Mouse (Mus musculus): ENCODE data around the gene Wars. TPM values are rescaled to one million over a fixed set of nuclear protein-coding genes. Genes with fewer than 3 reads are reported as not detected.

Gene Wars
- polyA plus RNA-seq, 1 experiment from 2014 or later = 59.9 TPM

GRCm38 (mm10) chr12:108929475-108929874 is 35.5 kb upstream of the Wars start:
- 45% methylated on average over 3 of the region's 3 CpGs for WGBS
- ATAC-seq (ENCODE audit: extremely low read depth, insufficient number of reproducible peaks, low FRiP score, low TSS enrichment) = no peak
- no peak overlapping the region for H3K27ac ChIP-seq (replicated peaks)

GRCm38 (mm10) chr12:108928249-108928648 is 34.3 kb upstream of the Wars start:
- H3K27ac ChIP-seq (replicated peaks) = no peak overlapping the region
- 70% methylated on average over 2 of the region's 2 CpGs for WGBS
- no peaks in the 10 kb centered on the region for H3K27me3 ChIP-seq (replicated peaks)

More at GRCm38 (mm10) chr12:108929475-108929874, 35.5 kb upstream of the Wars start:
- Histone ChIP-seq H3K4me1 (no peaks in the 10 kb centered on the region), H3K4me3 (no peak overlapping the region), H3K9me3 (no peaks in the 10 kb centered on the region), H3K4me2 (no peak overlapping the region), H3K27me3 (replicated peaks) (no peaks in the 10 kb centered on the region), H3K9ac (no peak overlapping the region), H3K36me3 (no peaks in the 10 kb centered on the region)

DNA sequence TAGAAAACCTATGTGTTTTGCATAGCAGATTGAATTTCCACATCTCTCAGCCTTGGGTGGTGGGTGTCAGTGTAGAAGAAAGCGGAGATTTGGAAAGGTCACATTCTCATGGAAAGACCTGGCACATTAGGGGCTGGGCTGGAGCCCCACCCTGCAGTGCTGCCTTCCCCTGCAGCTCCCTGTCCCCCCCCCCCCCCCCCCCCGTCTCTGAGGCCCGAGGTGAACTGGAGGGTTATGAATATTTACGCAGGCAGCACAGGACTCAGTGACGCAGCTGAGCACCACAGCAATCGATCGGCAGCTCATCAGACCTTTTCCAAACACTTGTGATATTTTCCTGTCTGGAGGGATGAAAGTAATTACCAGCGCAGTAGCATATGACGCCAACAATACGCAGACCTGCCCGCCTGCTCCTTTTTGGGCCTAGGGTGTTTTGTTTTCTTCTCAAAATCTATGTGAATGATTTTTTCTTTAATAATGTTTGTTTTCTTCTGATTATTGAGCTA is 32.7 kb upstream of the Wars start:
- Histone ChIP-seq H3K27ac (replicated peaks) (no peak overlapping the region), H3K4me2 (no peak overlapping the region), H3K36me3 (no peaks in the 10 kb centered on the region), H3K9me3 (no peaks in the 10 kb centered on the region), H3K27me3 (replicated peaks) (no peaks in the 10 kb centered on the region), H3K9ac (no peak overlapping the region), H3K4me3 (no peak overlapping the region), H3K4me1 (no peaks in the 10 kb centered on the region)
- no peak for ATAC-seq (ENCODE audit: extremely low read depth, insufficient number of reproducible peaks, low FRiP score, low TSS enrichment)
- 84% methylated on average over 9 of the region's 11 CpGs for WGBS

More at GRCm38 (mm10) chr12:108928249-108928648, 34.3 kb upstream of the Wars start:
- Histone ChIP-seq H3K4me3 (no peak overlapping the region), H3K4me1 (no peaks in the 10 kb centered on the region), H3K4me2 (no peak overlapping the region), H3K9ac (no peak overlapping the region), H3K36me3 (no peaks in the 10 kb centered on the region), H3K9me3 (no peaks in the 10 kb centered on the region)
- ATAC-seq (ENCODE audit: extremely low read depth, insufficient number of reproducible peaks, low FRiP score, low TSS enrichment) = no peak

GRCm38 (mm10) chr12:108918753-108919152 is 24.8 kb upstream of the Wars start:
- Histone ChIP-seq H3K27ac (replicated peaks) (no peak overlapping the region), H3K27me3 (replicated peaks) (no peaks in the 10 kb centered on the region), H3K4me2 (no peak overlapping the region), H3K9me3 (no peaks in the 10 kb centered on the region; the same call in 1 of the 2 replicates), H3K4me1 (no peaks in the 10 kb centered on the region), H3K4me3 (no peak overlapping the region), H3K36me3 (no peaks in the 10 kb centered on the region), H3K9ac (no peak overlapping the region)
- WGBS = 56% methylated on average over 4 of the region's 4 CpGs
- ATAC-seq (ENCODE audit: extremely low read depth, insufficient number of reproducible peaks, low FRiP score, low TSS enrichment) = no peak

- 75% methylated on average over 9 of the region's 9 CpGs for WGBS
- H3K27ac ChIP-seq (replicated peaks) = no peak overlapping the region
- ATAC-seq (ENCODE audit: extremely low read depth, insufficient number of reproducible peaks, low FRiP score, low TSS enrichment) = no peak
- H3K9ac ChIP-seq = no peak overlapping the region
- no peak overlapping the region for H3K4me3 ChIP-seq
- H3K4me1 ChIP-seq = no peaks in the 10 kb centered on the region
- H3K36me3 ChIP-seq = no peaks in the 10 kb centered on the region
- no peaks in the 10 kb centered on the region; the same call in 1 of the 2 replicates for H3K9me3 ChIP-seq
- H3K4me2 ChIP-seq = no peak overlapping the region
- H3K27me3 ChIP-seq (replicated peaks) = no peaks in the 10 kb centered on the region
Measured at GRCm38 (mm10) chr12:108917509-108917908, 23.5 kb upstream of the Wars start.

DNA sequence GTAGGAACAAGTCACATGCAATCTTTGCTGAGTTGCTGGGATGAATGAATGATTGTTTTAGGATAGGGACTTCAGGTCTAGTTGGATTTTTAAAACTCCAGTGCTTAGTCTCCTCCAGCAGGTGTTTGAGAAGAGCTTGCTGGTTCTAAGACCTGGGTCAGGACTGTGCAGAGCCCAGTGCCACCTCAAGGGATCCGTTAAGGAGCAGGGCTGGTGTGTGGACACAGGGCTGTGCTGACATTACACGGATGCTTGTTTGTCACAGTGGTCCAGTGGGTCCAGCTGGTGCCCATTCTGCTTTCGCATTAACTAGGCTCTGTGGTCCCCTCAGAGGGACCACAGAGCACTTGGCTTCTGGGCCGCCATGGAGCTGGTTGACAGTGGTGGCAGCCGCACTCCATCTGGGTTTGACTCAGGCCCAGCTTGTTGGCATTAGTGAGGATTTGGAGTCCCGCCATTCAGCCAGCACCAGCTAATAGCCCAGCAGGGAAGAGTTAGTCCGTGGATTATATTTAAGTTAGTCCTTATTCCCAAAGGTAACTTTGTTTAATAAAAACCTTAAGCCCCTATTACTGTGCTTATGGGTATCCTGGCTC is 22.6 kb upstream of the Wars start:
- Histone ChIP-seq H3K4me3 (no peak overlapping the region), H3K27me3 (replicated peaks) (no peaks in the 10 kb centered on the region), H3K27ac (replicated peaks) (no peak overlapping the region), H3K4me1 (no peaks in the 10 kb centered on the region), H3K9ac (no peak overlapping the region), H3K9me3 (no peaks in the 10 kb centered on the region; the same call in 1 of the 2 replicates), H3K4me2 (no peak overlapping the region), H3K36me3 (no peaks in the 10 kb centered on the region)
- WGBS = 81% methylated on average over 7 of the region's 7 CpGs
- ATAC-seq (ENCODE audit: extremely low read depth, insufficient number of reproducible peaks, low FRiP score, low TSS enrichment) = no peak

DNA sequence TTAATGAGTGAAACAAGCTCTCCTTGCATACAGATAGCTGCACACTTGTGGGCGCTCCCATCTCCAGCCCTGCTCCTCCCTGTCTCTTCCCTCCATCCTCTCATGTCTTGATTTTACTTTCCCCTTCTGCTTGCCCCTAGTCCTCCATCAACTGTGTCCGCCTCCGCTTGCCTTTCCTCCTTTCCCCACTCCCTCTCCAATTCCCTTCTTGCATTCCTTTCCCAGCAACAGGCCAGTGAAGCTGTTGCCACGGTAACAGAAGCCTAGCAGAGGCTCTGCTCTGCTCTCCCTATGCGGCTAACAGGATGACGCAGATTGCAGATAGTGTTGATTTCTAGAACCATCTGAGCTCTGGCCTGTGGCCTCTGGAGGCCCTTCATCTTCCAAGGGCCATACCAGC is 21.9 kb upstream of the Wars start:
- 27% methylated on average over 6 of the region's 6 CpGs for WGBS
- H3K9ac ChIP-seq = no peak overlapping the region
- no peak overlapping the region for H3K4me2 ChIP-seq
- no peaks in the 10 kb centered on the region for H3K4me1 ChIP-seq
- no peak overlapping the region for H3K4me3 ChIP-seq
- no peaks in the 10 kb centered on the region for H3K36me3 ChIP-seq
- no peaks in the 10 kb centered on the region; the same call in 1 of the 2 replicates for H3K9me3 ChIP-seq
- H3K27me3 ChIP-seq (replicated peaks) = no peaks in the 10 kb centered on the region
- no peak overlapping the region for H3K27ac ChIP-seq (replicated peaks)
- ATAC-seq (ENCODE audit: extremely low read depth, insufficient number of reproducible peaks, low FRiP score, low TSS enrichment) = no peak

DNA sequence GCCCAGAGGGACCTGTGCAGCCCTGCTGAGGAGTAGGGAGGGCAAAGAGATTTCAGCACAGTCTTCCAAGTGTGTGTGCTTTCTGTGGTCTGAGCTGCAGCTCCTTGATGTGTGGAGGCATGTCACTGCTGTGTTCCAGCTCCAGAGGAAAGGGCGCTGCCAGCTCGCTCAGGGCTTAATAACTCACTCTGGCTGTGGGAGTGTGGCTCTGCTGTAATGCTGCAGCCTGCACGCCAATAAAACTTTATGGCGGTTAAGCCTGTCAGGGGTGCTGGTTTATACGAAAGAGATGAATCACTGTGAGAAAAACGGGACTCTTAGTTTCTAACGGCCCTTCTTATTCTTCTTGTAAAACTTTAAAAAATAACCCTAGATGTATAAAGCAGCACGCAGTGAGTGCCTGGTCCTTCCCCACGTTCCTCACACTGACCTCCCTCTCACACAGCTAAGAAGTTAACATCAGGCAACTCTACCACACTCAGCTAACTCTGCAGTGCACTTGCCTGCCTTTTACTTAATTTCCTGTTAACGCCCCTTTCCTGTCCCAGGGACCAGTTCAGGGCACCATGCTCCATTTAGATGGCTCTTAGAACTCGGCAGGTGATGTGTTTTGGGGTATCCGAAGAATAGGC is 20.9 kb upstream of the Wars start:
- WGBS = 72% methylated on average over 12 of the region's 12 CpGs
- H3K9ac ChIP-seq = no peak overlapping the region
- H3K4me2 ChIP-seq = no peak overlapping the region
- no peaks in the 10 kb centered on the region; the same call in 1 of the 2 replicates for H3K4me1 ChIP-seq
- H3K27ac ChIP-seq (replicated peaks) = no peak overlapping the region
- H3K4me3 ChIP-seq = no peak overlapping the region
- ATAC-seq (ENCODE audit: extremely low read depth, insufficient number of reproducible peaks, low FRiP score, low TSS enrichment) = no peak
- H3K27me3 ChIP-seq (replicated peaks) = no peaks in the 10 kb centered on the region
- no peaks in the 10 kb centered on the region for H3K36me3 ChIP-seq
- H3K9me3 ChIP-seq = no peaks in the 10 kb centered on the region

DNA sequence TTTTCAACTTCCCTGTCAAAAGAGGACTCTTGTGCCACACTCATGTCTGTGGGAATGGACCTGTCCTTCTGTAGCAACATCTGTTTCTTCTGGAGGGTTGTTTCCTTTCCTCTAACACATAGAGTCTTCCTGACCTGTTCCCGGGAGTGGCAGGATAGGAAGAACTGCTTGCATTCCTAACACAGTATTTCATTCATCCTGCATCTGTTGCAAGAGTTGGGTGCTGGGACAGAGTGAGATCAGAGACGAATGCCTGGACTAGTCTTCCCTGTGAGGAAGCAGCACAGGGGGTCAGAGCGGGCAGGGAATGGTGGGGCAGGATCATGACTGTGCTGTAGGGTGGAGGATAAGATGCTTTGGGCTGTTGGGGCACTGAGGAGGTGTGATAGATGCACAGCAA is 20.2 kb upstream of the Wars start:
- Histone ChIP-seq H3K27ac (replicated peaks) (no peak overlapping the region), H3K9me3 (no peaks in the 10 kb centered on the region), H3K9ac (no peak overlapping the region), H3K27me3 (replicated peaks) (no peaks in the 10 kb centered on the region), H3K4me1 (no peaks in the 10 kb centered on the region; the same call in 1 of the 2 replicates), H3K4me3 (no peak overlapping the region), H3K36me3 (no peaks in the 10 kb centered on the region), H3K4me2 (no peak overlapping the region)
- ATAC-seq (ENCODE audit: extremely low read depth, insufficient number of reproducible peaks, low FRiP score, low TSS enrichment) = no peak
- 50% methylated on average over 3 of the region's 3 CpGs for WGBS

DNA sequence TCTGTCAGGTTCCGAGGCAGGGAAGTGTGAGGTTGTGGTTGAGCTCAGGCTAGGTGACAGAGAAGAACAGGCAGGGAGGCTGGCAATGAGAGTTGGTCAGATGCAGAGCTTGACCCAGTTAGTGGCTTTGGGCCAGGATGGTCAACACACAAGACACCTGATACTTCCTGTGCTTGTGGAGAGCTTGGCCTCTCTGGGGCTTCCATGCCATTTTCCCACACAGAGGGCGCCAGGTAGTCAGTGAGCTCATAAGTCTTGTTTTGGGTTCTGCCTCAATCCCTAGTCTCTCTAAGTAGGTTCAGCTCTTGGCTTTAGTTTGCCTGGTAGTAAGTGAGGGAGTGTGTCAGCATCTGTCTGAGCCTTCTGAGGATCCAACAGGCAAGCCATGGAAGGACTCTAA is 18.5 kb upstream of the Wars start:
- Histone ChIP-seq H3K9ac (no peak overlapping the region), H3K4me2 (no peak overlapping the region), H3K9me3 (no peaks in the 10 kb centered on the region), H3K4me1 (no peaks in the 10 kb centered on the region; the same call in 1 of the 2 replicates), H3K36me3 (no peaks in the 10 kb centered on the region), H3K27me3 (replicated peaks) (no peaks in the 10 kb centered on the region), H3K27ac (replicated peaks) (no peak overlapping the region), H3K4me3 (no peak overlapping the region)
- no peak for ATAC-seq (ENCODE audit: extremely low read depth, insufficient number of reproducible peaks, low FRiP score, low TSS enrichment)
- WGBS = 78% methylated on average over 2 of the region's 2 CpGs

DNA sequence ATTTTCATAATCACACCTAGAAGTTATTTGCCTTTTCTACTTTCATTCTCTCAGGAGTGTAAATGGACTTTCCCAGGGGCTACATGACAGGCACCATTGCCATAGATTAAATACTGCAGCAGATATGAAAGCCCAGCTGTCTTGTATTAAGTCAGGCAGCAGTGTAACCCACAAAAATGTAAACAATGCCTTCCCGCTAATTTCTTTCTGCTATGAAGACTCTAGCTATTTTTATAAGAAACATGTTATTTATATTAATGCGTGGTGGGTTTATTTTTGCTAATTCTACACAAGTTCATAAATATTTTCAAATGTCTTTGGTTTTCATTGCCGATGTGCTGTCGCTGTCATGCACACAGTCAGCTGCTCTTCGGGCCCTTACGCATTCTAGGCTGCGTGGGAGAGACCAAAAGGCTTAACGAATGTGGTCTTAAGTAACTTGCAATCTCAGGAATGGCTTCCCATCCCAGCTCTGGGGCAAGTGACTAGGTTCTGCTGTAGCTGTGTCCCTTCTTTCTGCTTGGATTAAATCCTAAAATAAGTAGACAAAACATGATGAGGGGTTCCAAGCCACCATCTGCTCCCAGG is 16.0 kb upstream of the Wars start:
- no peak overlapping the region for H3K27ac ChIP-seq (replicated peaks)
- no peak for ATAC-seq (ENCODE audit: extremely low read depth, insufficient number of reproducible peaks, low FRiP score, low TSS enrichment)

More for the DNA sequence above, 16.0 kb upstream of the Wars start:
- WGBS = 74% methylated on average over 8 of the region's 8 CpGs
- Histone ChIP-seq H3K27me3 (replicated peaks) (peaks cover 8% of the 10 kb centered on the region; the same call in 1 of the 2 replicates), H3K4me3 (no peak overlapping the region), H3K9me3 (no peaks in the 10 kb centered on the region), H3K36me3 (no peaks in the 10 kb centered on the region), H3K4me1 (no peaks in the 10 kb centered on the region; the same call in 1 of the 2 replicates), H3K9ac (no peak overlapping the region), H3K4me2 (no peak overlapping the region)
